Mouse (Mus musculus) heart, embryonic 16.5 days (tissue): ENCODE measurements around the gene Ccdc188. TPM values are rescaled to one million over a fixed set of nuclear protein-coding genes. Genes with fewer than 3 reads are reported as not detected.

ENCODE experiments used
- ATAC-seq: fragments of 200-750 bp; cut with Nextera tagmentation; replicated peaks from 2 replicates; pipeline ENCODE4 v1.8.0; 2017; ENCODE audit warnings: moderate number of reproducible peaks; ENCODE audit not compliant: insufficient read depth, low FRiP score; ENCODE audit errors: extremely low read depth
- H3K27ac ChIP-seq: fragments of 300-500 bp; sonication (generic); 2 replicates; pipeline ENCODE4 v1.5.1; 2014; ENCODE audit warnings: mild to moderate bottlenecking, low read length, control low read depth, moderate library complexity
- H3K27me3 ChIP-seq: fragments of 300-500 bp; sonication (generic); 2 replicates; pipeline ENCODE4 v1.6.1; 2014; ENCODE audit warnings: low read length, mixed read lengths; ENCODE audit not compliant: control insufficient read depth, insufficient read depth
- H3K36me3 ChIP-seq: fragments of 300-500 bp; sonication (generic); 2 replicates; pipeline ENCODE4 v1.6.1; 2014; ENCODE audit not compliant: control insufficient read depth, insufficient read depth
- H3K4me1 ChIP-seq: fragments of 300-500 bp; sonication (generic); 2 replicates; pipeline ENCODE4 v1.6.1; 2014; ENCODE audit warnings: low read length, mixed read lengths; ENCODE audit not compliant: control insufficient read depth, insufficient read depth
- H3K4me2 ChIP-seq: fragments of 300-500 bp; sonication (generic); 2 replicates; pipeline ENCODE4 v1.6.1; 2014; ENCODE audit warnings: low read depth, mild to moderate bottlenecking, control low read depth, low read length
- H3K4me3 ChIP-seq: fragments of 300-500 bp; sonication (generic); 2 replicates; pipeline ENCODE4 v1.5.1; 2014; ENCODE audit warnings: mild to moderate bottlenecking, control low read depth, low read length
- H3K9ac ChIP-seq: fragments of 300-500 bp; sonication (generic); 2 replicates; pipeline ENCODE4 v1.6.1; 2014; ENCODE audit warnings: low read length, control low read depth
- H3K9me3 ChIP-seq: fragments of 300-500 bp; sonication (generic); replicated peaks from 2 replicates; pipeline ENCODE4 v1.6.1; 2016; ENCODE audit warnings: low read length; ENCODE audit not compliant: control insufficient read depth
- WGBS: fragments of 180-500 bp; shearing (Covaris S2); extraction: QIAGEN DNeasy Blood & Tissue Kit; methylation state at CpG from one replicate; pipeline ENCODE4 v1.1.7; 2014; 5-methylcytosine and 5-hydroxymethylcytosine counted together
- polyA plus RNA-seq: library from polyadenylated mRNA; unstranded; fragments of >200 nt; fragmentation: Nextera tagmentation; extraction: Ambion mirVana; gene quantifications from 2 replicates; pipeline ENCODE4 v1.2.1, GENCODE M21; 2015

Ccdc188 gene
- polyA plus RNA-seq, 1 experiment from 2014 or later, result not detected

GRCm38 (mm10) chr16:18197881-18198280 is 19.8 kb upstream of the Ccdc188 start:
- no peaks in the 10 kb centered on the region for H3K36me3 ChIP-seq
- no peaks in the 10 kb centered on the region; the same call in 1 of the 2 replicates for H3K27me3 ChIP-seq
- no peaks in the 10 kb centered on the region for H3K9me3 ChIP-seq
- H3K4me3 ChIP-seq, result no peak overlapping the region
- no peak overlapping the region for H3K4me2 ChIP-seq
- H3K9ac ChIP-seq, result no peak overlapping the region
- 73% methylated on average over 6 of the region's 6 CpGs for WGBS
- H3K27ac ChIP-seq, result no peak overlapping the region
- no peaks in the 10 kb centered on the region; the same call in 1 of the 2 replicates for H3K4me1 ChIP-seq
- no peak for ATAC-seq

DNA sequence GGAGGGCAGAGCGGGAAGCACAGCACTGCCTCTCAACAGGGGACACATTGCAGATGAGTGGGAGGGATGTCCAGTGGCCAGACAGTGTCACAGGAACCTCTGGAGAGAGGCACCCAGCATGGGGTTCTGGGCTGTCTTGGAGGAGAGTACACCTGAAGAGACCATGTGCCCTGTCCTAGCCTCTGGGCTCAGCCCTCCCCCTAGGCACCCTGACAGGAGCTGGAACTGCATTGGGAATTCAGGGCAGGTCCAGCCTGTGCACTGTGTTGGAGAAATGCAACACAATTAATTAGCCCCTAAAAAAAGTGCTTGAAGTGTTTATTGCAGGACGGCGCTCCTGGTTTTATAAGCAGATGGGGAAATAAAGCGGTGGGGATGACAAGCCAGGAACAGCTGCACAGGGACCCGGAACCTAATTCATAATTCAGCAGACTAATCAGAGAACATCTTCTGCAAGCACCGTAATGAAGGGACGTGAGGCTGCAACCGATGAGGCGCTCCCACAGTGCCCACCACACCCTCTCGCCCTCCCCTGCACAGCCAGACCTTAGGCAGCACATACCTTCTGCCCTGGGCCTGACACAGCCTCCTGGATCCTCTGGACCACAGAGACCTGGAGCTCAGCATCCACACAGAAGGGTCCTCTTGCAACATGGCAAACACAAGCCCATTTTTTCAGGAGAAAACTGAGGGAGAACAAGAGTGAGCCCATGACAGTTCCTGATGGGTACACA is 19.1 kb upstream of the Ccdc188 start:
- H3K9me3 ChIP-seq, result no peaks in the 10 kb centered on the region
- H3K4me3 ChIP-seq, result no peak overlapping the region
- no peaks in the 10 kb centered on the region; the same call in 1 of the 2 replicates for H3K27me3 ChIP-seq
- no peak overlapping the region for H3K4me2 ChIP-seq
- WGBS, result 84% methylated on average over 10 of the region's 10 CpGs
- no peak overlapping the region for H3K27ac ChIP-seq
- no peak overlapping the region for H3K9ac ChIP-seq
- no peaks in the 10 kb centered on the region; the same call in 1 of the 2 replicates for H3K4me1 ChIP-seq
- ATAC-seq, result no peak
- H3K36me3 ChIP-seq, result no peaks in the 10 kb centered on the region

DNA sequence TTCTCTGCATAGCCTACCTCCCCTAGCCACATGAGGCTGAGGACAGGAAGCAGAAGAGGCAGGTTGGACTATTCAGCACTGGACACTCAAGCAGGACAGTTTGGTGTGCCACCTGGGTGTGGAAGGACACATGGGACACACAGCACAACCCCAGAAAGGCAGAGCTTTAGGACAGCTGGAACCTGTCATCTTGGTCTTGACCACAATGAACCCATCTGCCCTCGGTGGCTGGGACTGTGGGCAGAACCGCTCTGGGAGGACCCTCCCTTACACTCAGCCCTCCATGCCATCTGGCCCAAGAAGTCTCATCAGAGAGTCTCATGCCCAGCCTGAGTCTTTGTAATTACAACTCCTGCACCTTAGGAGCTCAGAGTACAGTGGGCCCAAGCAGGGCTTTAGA is 17.6 kb upstream of the Ccdc188 start:
- Histone ChIP-seq H3K4me2 (no peak overlapping the region), H3K9me3 (no peaks in the 10 kb centered on the region), H3K27me3 (no peaks in the 10 kb centered on the region; the same call in 1 of the 2 replicates), H3K4me3 (no peak overlapping the region), H3K36me3 (no peaks in the 10 kb centered on the region), H3K9ac (no peak overlapping the region), H3K4me1 (no peaks in the 10 kb centered on the region; the same call in 1 of the 2 replicates), H3K27ac (no peak overlapping the region)
- ATAC-seq, result no peak
- WGBS, result 85% methylated on average over 2 of the region's 2 CpGs

GRCm38 (mm10) chr16:18201620-18202019 is 16.1 kb upstream of the Ccdc188 start:
- Histone ChIP-seq H3K4me3 (no peak overlapping the region), H3K27me3 (no peaks in the 10 kb centered on the region), H3K4me1 (no peaks in the 10 kb centered on the region), H3K4me2 (no peak overlapping the region), H3K9ac (no peak overlapping the region), H3K9me3 (no peaks in the 10 kb centered on the region), H3K36me3 (no peaks in the 10 kb centered on the region), H3K27ac (no peak overlapping the region)
- no peak for ATAC-seq
- WGBS, result 22% methylated on average over 1 of the region's 1 CpGs

GRCm38 (mm10) chr16:18202061-18202460 is 15.6 kb upstream of the Ccdc188 start:
- 85% methylated on average over 1 of the region's 1 CpGs for WGBS
- Histone ChIP-seq H3K9me3 (no peaks in the 10 kb centered on the region), H3K4me1 (no peaks in the 10 kb centered on the region), H3K9ac (no peak overlapping the region), H3K4me2 (no peak overlapping the region), H3K36me3 (no peaks in the 10 kb centered on the region), H3K27ac (no peak overlapping the region), H3K27me3 (no peaks in the 10 kb centered on the region), H3K4me3 (no peak overlapping the region)
- ATAC-seq, result no peak

DNA sequence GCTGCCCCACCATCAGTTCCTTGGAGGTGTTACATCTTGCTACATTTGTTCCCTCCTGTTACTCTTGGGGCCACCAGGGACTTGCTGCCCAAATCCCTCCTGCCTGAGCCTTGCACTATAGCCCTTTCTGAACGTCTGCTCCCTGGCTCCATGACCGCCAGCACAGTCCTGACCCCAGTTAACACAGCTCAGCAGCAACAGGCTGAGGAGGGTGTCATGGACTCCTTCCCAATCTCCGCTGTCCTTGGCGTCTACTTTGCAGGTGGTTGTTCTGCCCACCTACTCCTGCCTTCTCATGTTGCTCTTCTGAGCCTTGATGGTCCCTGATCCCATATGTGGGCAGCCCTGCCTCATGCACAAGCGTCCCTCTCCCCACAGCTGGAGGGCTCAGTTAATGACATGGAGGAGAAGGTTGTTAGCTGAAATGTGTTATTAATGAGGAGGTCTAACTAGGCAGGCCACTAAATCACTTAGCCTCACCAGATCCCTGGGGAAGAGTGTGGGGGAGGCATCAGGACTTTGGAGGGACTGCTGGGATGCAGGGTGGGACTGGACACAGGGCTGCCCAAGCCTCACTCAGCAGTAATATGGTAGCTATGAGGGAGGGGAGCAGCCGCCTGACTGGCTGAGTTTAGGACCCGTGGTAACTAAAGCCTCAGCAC is 14.1 kb upstream of the Ccdc188 start:
- Histone ChIP-seq H3K27me3 (no peaks in the 10 kb centered on the region), H3K4me3 (no peak overlapping the region), H3K4me1 (no peaks in the 10 kb centered on the region), H3K27ac (no peak overlapping the region), H3K9me3 (no peaks in the 10 kb centered on the region), H3K9ac (no peak overlapping the region), H3K36me3 (no peaks in the 10 kb centered on the region), H3K4me2 (no peak overlapping the region)
- 61% methylated on average over 7 of the region's 7 CpGs for WGBS
- no peak for ATAC-seq

GRCm38 (mm10) chr16:18210701-18211416 is 6.8 kb upstream of the Ccdc188 start:
- H3K4me1 ChIP-seq, result peaks cover 5% of the 10 kb centered on the region
- WGBS, result 20% methylated on average over 8 of the region's 8 CpGs
- no peak overlapping the region for H3K4me2 ChIP-seq
- no peaks in the 10 kb centered on the region for H3K36me3 ChIP-seq
- peak; percentile 15; the same call in 1 of the 2 replicates for ATAC-seq
- peaks cover 6% of the 10 kb centered on the region for H3K27me3 ChIP-seq
- no peak overlapping the region for H3K4me3 ChIP-seq
- H3K9ac ChIP-seq, result no peak overlapping the region
- no peaks in the 10 kb centered on the region for H3K9me3 ChIP-seq
- H3K27ac ChIP-seq, result no peak overlapping the region

DNA sequence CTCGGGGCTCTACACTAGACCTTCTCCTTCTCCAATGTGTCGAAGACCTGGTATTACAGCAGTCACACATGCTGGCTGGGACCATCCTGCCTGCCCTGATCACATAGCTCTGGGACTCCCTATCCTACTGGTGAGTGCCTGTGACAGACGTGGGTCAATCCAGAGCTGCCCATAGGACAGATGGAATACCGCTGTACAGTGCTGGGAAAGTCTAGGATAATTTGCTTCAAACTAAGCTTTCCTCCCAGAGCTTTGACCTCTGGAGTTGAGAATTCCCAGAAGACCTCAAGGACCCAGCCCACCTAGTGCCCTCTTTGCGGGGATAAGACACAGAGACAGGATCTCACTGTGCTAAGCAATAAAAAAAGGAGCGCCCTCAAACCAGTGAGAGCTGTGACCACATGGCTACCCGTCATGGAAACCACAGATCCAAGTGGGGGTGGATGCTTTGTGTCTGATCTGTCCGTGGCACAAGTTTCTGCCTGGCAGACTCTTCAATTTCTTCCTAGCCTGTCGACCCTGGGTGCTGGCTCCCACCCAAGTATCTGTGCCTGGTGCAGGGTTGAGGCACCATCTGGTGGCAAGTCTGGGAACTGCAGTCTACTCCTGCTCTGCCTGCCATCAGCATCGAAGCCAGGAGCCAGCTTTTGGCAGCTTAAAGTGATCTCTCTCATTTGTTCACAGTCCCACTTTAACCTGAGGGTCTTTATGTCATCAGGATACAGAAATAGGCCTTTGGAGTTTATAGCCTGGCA is 6.1 kb upstream of the Ccdc188 start:
- Histone ChIP-seq H3K4me3 (no peak overlapping the region), H3K9ac (no peak overlapping the region), H3K27ac (no peak overlapping the region), H3K4me1 (peaks cover 5% of the 10 kb centered on the region), H3K9me3 (no peaks in the 10 kb centered on the region), H3K27me3 (peaks cover 6% of the 10 kb centered on the region), H3K4me2 (no peak overlapping the region), H3K36me3 (no peaks in the 10 kb centered on the region)
- no peak for ATAC-seq
- 44% methylated on average over 10 of the region's 10 CpGs for WGBS
